8 mouse cellular contexts compared by ENCODE assay signal in genomic region chr4:34777677-34778527, GRCm38 (mm10). TPM values are rescaled to one million over a fixed set of nuclear protein-coding genes. Genes with fewer than 3 reads are reported as not detected.
DNase-seq lines count a peak whose midpoint lies in the region; ATAC-seq and TF ChIP-seq lines count a peak whose summit lies in the region.

Gene Smim8 (minus strand): TSS chr4:34778423.

- H3K36me3 ChIP-seq in embryonic facial prominence, embryonic 15.5 days: no peaks in the 10 kb centered on the region
- no peaks in the 10 kb centered on the region for H3K36me3 ChIP-seq in heart, embryonic 10.5 days
- H3K36me3 ChIP-seq in kidney, embryonic 15.5 days: no peaks in the 10 kb centered on the region

- no peaks in the 10 kb centered on the region for H3K9me3 ChIP-seq in embryonic facial prominence, embryonic 15.5 days (replicated peaks)
- no peaks in the 10 kb centered on the region for H3K9me3 ChIP-seq in heart, embryonic 10.5 days
- no peaks in the 10 kb centered on the region for H3K9me3 ChIP-seq in kidney, embryonic 15.5 days (replicated peaks)

- H3K4me3 ChIP-seq in bone marrow, adult 2 months (replicated peaks; ENCODE audit: control insufficient read depth, low read depth, low read length): peak within 1 kb of the TSS; percentile 86
- H3K4me3 ChIP-seq in embryonic facial prominence, embryonic 15.5 days (replicated peaks): peak within 1 kb of the TSS; percentile 61
- peak within 1 kb of the TSS; percentile 76 for H3K4me3 ChIP-seq in heart, embryonic 10.5 days
- H3K4me3 ChIP-seq in kidney, embryonic 15.5 days (replicated peaks): peak within 1 kb of the TSS; percentile 61

- peak within 1 kb of the TSS; percentile 41 for H3K9ac ChIP-seq in embryonic facial prominence, embryonic 15.5 days
- H3K9ac ChIP-seq in kidney, embryonic 15.5 days: peak within 1 kb of the TSS; percentile 60

- no peaks in the 10 kb centered on the region for H3K27me3 ChIP-seq in embryonic facial prominence, embryonic 15.5 days
- no peaks in the 10 kb centered on the region for H3K27me3 ChIP-seq in heart, embryonic 10.5 days (ENCODE audit: insufficient read depth, poor library complexity, severe bottlenecking)
- no peaks in the 10 kb centered on the region for H3K27me3 ChIP-seq in kidney, embryonic 15.5 days

- DNase-seq in 416B (ENCODE audit: low read depth) (peak; percentile 93), liver (peak; percentile 93)
- DNase-seq in heart, embryonic 10.5 days (ENCODE audit: low spot score): peak; percentile 95
- peak; percentile 91 to 98 for DNase-seq in spleen, postnatal 4 days (ENCODE audit: low spot score in 2 of 2)

- no peaks in the 10 kb centered on the region; the same call in 1 of the 2 replicates for H3K4me1 ChIP-seq in bone marrow, adult 2 months (ENCODE audit: control insufficient read depth, insufficient read depth, low read length)
- 0 out of 2 replicates have a peak, but pooled peaks cover 6% of the 10 kb centered on the region for H3K4me1 ChIP-seq in embryonic facial prominence, embryonic 15.5 days
- 0 out of 2 replicates have a peak, but pooled peaks cover 4% of the 10 kb centered on the region for H3K4me1 ChIP-seq in heart, embryonic 10.5 days
- H3K4me1 ChIP-seq in kidney, embryonic 15.5 days: 0 out of 2 replicates have a peak, but pooled peaks cover 3% of the 10 kb centered on the region

- peak; percentile 78; the same call in 1 of the 2 replicates for TF ChIP-seq POLR2A in bone marrow, adult 2 months (IDR thresholded peaks at IDR 0.05; ENCODE audit: borderline replicate concordance, control insufficient read depth, low read depth, low read length)

- H3K27ac ChIP-seq in bone marrow, adult 2 months (ENCODE audit: control insufficient read depth, insufficient read depth, low read depth, low read length, poor library complexity): peak within 1 kb of the TSS; percentile 74
- peak within 1 kb of the TSS; percentile 74 for H3K27ac ChIP-seq in embryonic facial prominence, embryonic 15.5 days (replicated peaks)
- peak within 1 kb of the TSS; percentile 91 for H3K27ac ChIP-seq in heart, embryonic 10.5 days
- peak within 1 kb of the TSS; percentile 65 for H3K27ac ChIP-seq in kidney, embryonic 15.5 days

- TF ChIP-seq CTCF in bone marrow, adult 2 months (IDR thresholded peaks at IDR 0.05; ENCODE audit: control insufficient read depth, insufficient read depth, low read length): peak; percentile 82

- ATAC-seq in embryonic facial prominence, embryonic 15.5 days (ENCODE audit: insufficient number of reproducible peaks, low FRiP score, low TSS enrichment, low read depth): peak; percentile 91
- peak; percentile 97 for ATAC-seq in kidney, embryonic 15.5 days (replicated peaks; ENCODE audit: low FRiP score)
- ATAC-seq in monocyte, adult 5-6 weeks (replicated peaks; ENCODE audit: insufficient number of reproducible peaks, low FRiP score, low TSS enrichment, poor library complexity, severe bottlenecking): peak; percentile 98

- 5% methylated on average over 40 of the region's 40 CpGs for WGBS in bone marrow, adult 2 months
- 5% methylated on average over 40 of the region's 40 CpGs for WGBS in embryonic facial prominence, embryonic 15.5 days
- 5% methylated on average over 40 of the region's 40 CpGs for WGBS in heart, embryonic 10.5 days
- WGBS in kidney, embryonic 15.5 days: 5% methylated on average over 40 of the region's 40 CpGs

- peak within 1 kb of the TSS; percentile 67 for H3K4me2 ChIP-seq in embryonic facial prominence, embryonic 15.5 days (replicated peaks)
- H3K4me2 ChIP-seq in kidney, embryonic 15.5 days: peak within 1 kb of the TSS; percentile 71

RNA-seq across cellular contexts. Expression of gene Smim8, which starts in this region (rescaled TPM):
- 11.6 and 17.2 TPM in 2 replicates for polyA plus RNA-seq in bone marrow, adult 2 months (2011; ENCODE audit: insufficient read depth, insufficient read length, low replicate concordance, missing spikeins)
- 47.1 and 52.0 TPM in 2 replicates for polyA plus RNA-seq in embryonic facial prominence, embryonic 15.5 days (2015; fragmentation: Nextera tagmentation; extraction: Ambion mirVana)
- polyA plus RNA-seq in heart, embryonic 10.5 days (2016; fragmentation: Nextera tagmentation; extraction: Ambion mirVana): 39.0 and 47.7 TPM in 2 replicates
- polyA plus RNA-seq in kidney, embryonic 15.5 days (2015; fragmentation: Nextera tagmentation; extraction: Ambion mirVana): 44.6 and 49.2 TPM in 2 replicates
- 14.6 to 34.8 TPM (median 28.1 TPM) in 3 replicates for total RNA-seq in monocyte, adult 5-6 weeks (2017)

Comparison
In these comparisons a context has a peak if more than half of its experiments do, and no peak if none do; other contexts are left out.
1. Peak in every context shown above with its lines: DNase-seq, ATAC-seq, H3K4me3 ChIP-seq and H3K27ac ChIP-seq.